Mouse (Mus musculus): ENCODE measurements around the gene Tspan10.

GRCm38 (mm10) chr11:120404814-120405213 lies 37.6 kb upstream of the Tspan10 start:
- TF ChIP-seq CTCF (IDR thresholded peaks at IDR 0.05) (no peak), EP300 (IDR thresholded peaks at IDR 0.05) (no peak)
